Mouse (Mus musculus) midbrain, embryonic 14.5 days (tissue): ENCODE results near the gene Foxl1. TPM values are rescaled to one million over a fixed set of nuclear protein-coding genes. Genes with fewer than 3 reads are reported as not detected.

Experiments used
- ATAC-seq: fragments of 200-750 bp; cut with Nextera tagmentation; 2 replicates; pipeline ENCODE4 v1.8.0; 2017; ENCODE audit warnings: moderate number of reproducible peaks, moderate library complexity; ENCODE audit not compliant: low FRiP score, low TSS enrichment
- DNase-seq: peaks from one replicate; pipeline ENCODE4 v3.0.0-alpha.2; 2015
- H3K27ac ChIP-seq: fragments of 300-500 bp; sonication (generic); replicated peaks from 2 replicates; pipeline ENCODE4 v1.5.1; 2014; ENCODE audit warnings: mild to moderate bottlenecking, low read depth, low read length, moderate library complexity
- H3K27me3 ChIP-seq: fragments of 300-500 bp; sonication (generic); 2 replicates; pipeline ENCODE4 v1.6.1; 2014; ENCODE audit warnings: low read length, control low read depth, mixed read lengths; ENCODE audit not compliant: control insufficient read depth, insufficient read depth
- H3K36me3 ChIP-seq: fragments of 300-500 bp; sonication (generic); 2 replicates; pipeline ENCODE4 v1.6.1; 2014; ENCODE audit warnings: low read length, control low read depth; ENCODE audit not compliant: control insufficient read depth, insufficient read depth
- H3K4me1 ChIP-seq: fragments of 300-500 bp; sonication (generic); 2 replicates; pipeline ENCODE4 v1.6.1; 2014; ENCODE audit warnings: mild to moderate bottlenecking, antibody characterized with exemption, low read length, control low read depth; ENCODE audit not compliant: control insufficient read depth, insufficient read depth
- H3K4me2 ChIP-seq: fragments of 300-500 bp; sonication (generic); 2 replicates; pipeline ENCODE4 v1.6.1; 2014; ENCODE audit warnings: mild to moderate bottlenecking, low read length, moderate library complexity
- H3K4me3 ChIP-seq: fragments of 300-500 bp; sonication (generic); replicated peaks from 2 replicates; pipeline ENCODE4 v1.5.1; 2014; ENCODE audit warnings: low read depth, low read length
- H3K9ac ChIP-seq: fragments of 300-500 bp; sonication (generic); replicated peaks from 2 replicates; pipeline ENCODE4 v1.6.1; 2014; ENCODE audit warnings: mild to moderate bottlenecking, low read length, moderate library complexity
- H3K9me3 ChIP-seq: fragments of 300-500 bp; sonication (generic); 2 replicates; pipeline ENCODE4 v1.6.1; 2016; ENCODE audit warnings: low read length, control low read depth, mixed read lengths; ENCODE audit not compliant: control insufficient read depth
- WGBS: fragments of 180-500 bp; shearing (Covaris S2); extraction: QIAGEN DNeasy Blood & Tissue Kit; methylation state at CpG from one replicate; pipeline ENCODE4 v1.1.7; 2014; 5-methylcytosine and 5-hydroxymethylcytosine counted together
- polyA plus RNA-seq: library from polyadenylated mRNA; unstranded; fragments of >200 nt; fragmentation: Nextera tagmentation; extraction: Ambion mirVana; gene quantifications from 2 replicates; pipeline ENCODE4 v1.2.1, GENCODE M21; 2014

Foxl1 gene
- polyA plus RNA-seq, 1 experiment from 2014 or later = not detected

- 1% methylated on average over 75 of the region's 75 CpGs for WGBS
- ATAC-seq = peak; percentile 92
These were observed 19.8 kb upstream of the Foxl1 start, which contains the start of gene Mthfsd for GRCm38 (mm10) chr8:121107668-121108656. TSS of gene Mthfsd (minus strand) at chr8:121108392.

GRCm38 (mm10) chr8:121108657-121109056, 19.1 kb upstream of the Foxl1 start:
- no peak for ATAC-seq
- peaks cover 11% of the 10 kb centered on the region for H3K27me3 ChIP-seq
- peak overlapping the region; percentile 72 for H3K4me3 ChIP-seq
- H3K27ac ChIP-seq = 0 out of 2 replicates have a peak overlapping the region, but pooled peaks have one; percentile 85
- DNase-seq = no peak
- peaks cover 5% of the 10 kb centered on the region for H3K36me3 ChIP-seq
- H3K9me3 ChIP-seq = no peaks in the 10 kb centered on the region
- WGBS = 10% methylated on average over 5 of the region's 5 CpGs
- peaks cover 6% of the 10 kb centered on the region for H3K4me1 ChIP-seq
- H3K9ac ChIP-seq = peak overlapping the region; percentile 30; the same call in 1 of the 2 replicates
- H3K4me2 ChIP-seq = peak overlapping the region; percentile 81

More at GRCm38 (mm10) chr8:121107668-121108656, 19.8 kb upstream of the Foxl1 start, which contains the start of gene Mthfsd:
- DNase-seq = peak; percentile 100
- peak within 1 kb of the TSS; percentile 81 for H3K4me2 ChIP-seq
- H3K4me1 ChIP-seq = peaks cover 6% of the 10 kb centered on the region
- peaks cover 10% of the 10 kb centered on the region for H3K36me3 ChIP-seq
- peak within 1 kb of the TSS; percentile 72 for H3K4me3 ChIP-seq
- peaks cover 8% of the 10 kb centered on the region for H3K27me3 ChIP-seq
- H3K27ac ChIP-seq = peak within 1 kb of the TSS; percentile 85
- peak within 1 kb of the TSS; percentile 79 for H3K9ac ChIP-seq
- H3K9me3 ChIP-seq = no peaks in the 10 kb centered on the region

- ATAC-seq = no peak
These were observed 16.4 kb upstream of the Foxl1 start for GRCm38 (mm10) chr8:121111145-121111907.

GRCm38 (mm10) chr8:121113261-121113660, 14.5 kb upstream of the Foxl1 start:
- H3K9ac ChIP-seq = no peak overlapping the region
- WGBS = under 1% methylated on average over 21 of the region's 21 CpGs
- peaks cover 57% of the 10 kb centered on the region for H3K27me3 ChIP-seq
- H3K36me3 ChIP-seq = no peaks in the 10 kb centered on the region
- no peak overlapping the region for H3K4me3 ChIP-seq
- H3K4me1 ChIP-seq = peaks cover 3% of the 10 kb centered on the region; the same call in 1 of the 2 replicates
- H3K4me2 ChIP-seq = no peak overlapping the region
- no peak overlapping the region for H3K27ac ChIP-seq
- ATAC-seq (peak; percentile 22; the same call in 1 of the 2 replicates), DNase-seq (peak; percentile 96)
- no peaks in the 10 kb centered on the region for H3K9me3 ChIP-seq

More at GRCm38 (mm10) chr8:121111145-121111907, 16.4 kb upstream of the Foxl1 start:
- Histone ChIP-seq H3K9ac (no peak overlapping the region), H3K36me3 (no peaks in the 10 kb centered on the region), H3K4me2 (no peak overlapping the region), H3K4me3 (no peak overlapping the region), H3K27me3 (peaks cover 38% of the 10 kb centered on the region), H3K9me3 (no peaks in the 10 kb centered on the region), H3K4me1 (peaks cover 7% of the 10 kb centered on the region), H3K27ac (no peak overlapping the region)
- no peak for DNase-seq
- 53% methylated on average over 7 of the region's 7 CpGs for WGBS

- DNase-seq (no peak), ATAC-seq (no peak)
- no peak overlapping the region for H3K4me3 ChIP-seq
- H3K27ac ChIP-seq = no peak overlapping the region
- peaks cover 76% of the 10 kb centered on the region for H3K27me3 ChIP-seq
- H3K4me1 ChIP-seq = peaks cover 3% of the 10 kb centered on the region; the same call in 1 of the 2 replicates
- no peak overlapping the region for H3K9ac ChIP-seq
- no peaks in the 10 kb centered on the region for H3K9me3 ChIP-seq
- under 1% methylated on average over 25 of the region's 25 CpGs for WGBS
- H3K36me3 ChIP-seq = no peaks in the 10 kb centered on the region
- no peak overlapping the region for H3K4me2 ChIP-seq
These were observed 12.6 kb upstream of the Foxl1 start for GRCm38 (mm10) chr8:121115136-121115535.

GRCm38 (mm10) chr8:121115948-121116347, 11.8 kb upstream of the Foxl1 start, which contains the start of gene Foxc2:
TSS of gene Foxc2 (plus strand) at chr8:121116171.
- Histone ChIP-seq H3K4me3 (peak within 1 kb of the TSS; percentile 28), H3K27ac (no peak within 1 kb of the TSS), H3K9ac (0 out of 2 replicates have a peak within 1 kb of the TSS, but pooled peaks have one; percentile 7), H3K9me3 (no peaks in the 10 kb centered on the region), H3K36me3 (no peaks in the 10 kb centered on the region), H3K4me2 (peak within 1 kb of the TSS; percentile 49), H3K27me3 (peaks cover 84% of the 10 kb centered on the region), H3K4me1 (peaks cover 3% of the 10 kb centered on the region; the same call in 1 of the 2 replicates)
- DNase-seq = peak; percentile 85
- no peak for ATAC-seq
- whole genome bisulfite sequencing = 1% methylated on average over 25 of the region's 25 CpGs

- DNase-seq (no peak), ATAC-seq (0 out of 2 replicates have a peak, but pooled peaks have one; percentile 8)
- no peak overlapping the region for H3K27ac ChIP-seq
- peaks cover 88% of the 10 kb centered on the region for H3K27me3 ChIP-seq
- H3K4me3 ChIP-seq = peak overlapping the region; percentile 28
- WGBS = under 1% methylated on average over 55 of the region's 55 CpGs
- H3K4me2 ChIP-seq = peak overlapping the region; percentile 49
- no peaks in the 10 kb centered on the region for H3K36me3 ChIP-seq
- no peaks in the 10 kb centered on the region for H3K9me3 ChIP-seq
- 0 out of 2 replicates have a peak overlapping the region, but pooled peaks have one; percentile 7 for H3K9ac ChIP-seq
- peaks cover 3% of the 10 kb centered on the region; the same call in 1 of the 2 replicates for H3K4me1 ChIP-seq
These were observed 11.1 kb upstream of the Foxl1 start for GRCm38 (mm10) chr8:121116591-121117185.
